Mouse (Mus musculus) cerebellum, adult 8-10 months (tissue): ENCODE measurements around the gene Olfr1504.
"Not testable (repeated sequence)": the region's sequence is repeated elsewhere in the genome, so short reads cannot be mapped to it uniquely, and the experiment has no call there.

Source experiments
- DNase-seq: peaks from one replicate; pipeline ENCODE4 v3.0.0; 2022

Olfr1504 gene

GRCm38 (mm10) chr19:13897828-13898227, at the start of gene Olfr1504:
Olfr1504 (minus strand) TSS chr19:13897928.
- DNase-seq: no peak

GRCm38 (mm10) chr19:13913230-13913629, 15.5 kb upstream of the Olfr1504 start, which contains the start of gene Olfr1505:
Olfr1505 (plus strand) TSS chr19:13913530.
- DNase-seq: no peak

GRCm38 (mm10) chr19:13861495-13861894, 36.2 kb downstream of the Olfr1504 start, which contains the start of gene Olfr1502:
Olfr1502 (plus strand) TSS chr19:13861795.
- no peak for DNase-seq

DNA sequence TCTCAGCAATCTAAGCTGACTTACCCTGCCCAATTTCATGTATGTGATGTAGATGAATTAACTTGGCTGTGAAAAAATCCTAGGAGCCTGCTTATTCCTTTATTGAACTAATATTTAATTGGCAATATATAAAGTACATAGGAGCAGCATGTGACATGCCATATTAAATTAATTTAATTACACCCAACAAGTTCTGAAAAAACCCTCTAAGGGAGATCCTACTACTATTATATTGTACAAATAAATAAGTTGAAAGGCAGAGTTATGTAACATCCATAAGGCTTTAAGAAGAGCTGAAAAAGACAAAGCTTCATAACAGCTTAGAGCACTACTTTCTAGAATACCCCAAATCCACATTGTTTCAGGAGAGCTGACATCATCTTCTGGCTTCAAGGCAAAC, 47.1 kb downstream of the Olfr1504 start, which contains the start of gene Olfr1501:
Gene Olfr1501, minus strand, starts transcription at position 101 of the 400 bp plus-strand sequence.
- not testable (repeated sequence) for DNase-seq
